Mouse (Mus musculus): ENCODE results near the gene Rbm4b.
"Not testable (repeated sequence)": the region's sequence is repeated elsewhere in the genome, so short reads cannot be mapped to it uniquely, and the experiment has no call there.

Rbm4b gene

GRCm38 (mm10) chr19:4745057-4745456 lies 11.2 kb upstream of the Rbm4b start:
- DNase-seq (ENCODE audit: low spot score) = no peak

GRCm38 (mm10) chr19:4745681-4746080 lies 10.6 kb upstream of the Rbm4b start:
- DNase-seq (ENCODE audit: low spot score) = no peak

- no peak for DNase-seq (ENCODE audit: low spot score)
These were observed 9.7 kb upstream of the Rbm4b start for GRCm38 (mm10) chr19:4746611-4747010.

- DNase-seq (ENCODE audit: low spot score) = no peak
These were observed 8.5 kb upstream of the Rbm4b start for GRCm38 (mm10) chr19:4747631-4748312.

GRCm38 (mm10) chr19:4748493-4748892 lies 7.8 kb upstream of the Rbm4b start:
- DNase-seq (ENCODE audit: low spot score) = no peak

- DNase-seq (ENCODE audit: low spot score) = no peak
These were observed 6.3 kb upstream of the Rbm4b start for GRCm38 (mm10) chr19:4749975-4750374.

GRCm38 (mm10) chr19:4755565-4756192 lies 618 bp upstream of the Rbm4b start:
- DNase-seq (ENCODE audit: low spot score) = peak; percentile 96

- no peak for DNase-seq (ENCODE audit: low spot score)
These were observed 624 bp downstream of the Rbm4b start for GRCm38 (mm10) chr19:4756921-4757320.

GRCm38 (mm10) chr19:4760544-4760943 lies 4.2 kb downstream of the Rbm4b start:
- DNase-seq (ENCODE audit: low spot score) = not testable (repeated sequence)

- no peak for DNase-seq (ENCODE audit: low spot score)
These were observed 6.6 kb downstream of the Rbm4b start for GRCm38 (mm10) chr19:4762876-4763275.

- DNase-seq (ENCODE audit: low spot score) = no peak
These were observed 11.3 kb downstream of the Rbm4b start for GRCm38 (mm10) chr19:4767507-4768148.

GRCm38 (mm10) chr19:4772785-4773184 lies 16.5 kb downstream of the Rbm4b start:
- DNase-seq (ENCODE audit: low spot score) = no peak

GRCm38 (mm10) chr19:4782891-4783290 lies 26.6 kb downstream of the Rbm4b start:
- no peak for DNase-seq (ENCODE audit: low spot score)

GRCm38 (mm10) chr19:4785206-4785605 lies 28.9 kb downstream of the Rbm4b start:
- DNase-seq (ENCODE audit: low spot score) = no peak

- no peak for DNase-seq (ENCODE audit: low spot score)
These were observed 30.0 kb downstream of the Rbm4b start for GRCm38 (mm10) chr19:4786313-4786712.

GRCm38 (mm10) chr19:4793281-4793830 lies 37.1 kb downstream of the Rbm4b start:
- DNase-seq (ENCODE audit: low spot score) = no peak

GRCm38 (mm10) chr19:4793831-4794422 lies 37.6 kb downstream of the Rbm4b start, which contains the start of gene Rbm4:
Gene Rbm4, minus strand, starts transcription at chr19:4793901.
- peak; percentile 98 for DNase-seq (ENCODE audit: low spot score)

GRCm38 (mm10) chr19:4795929-4796328 lies 39.6 kb downstream of the Rbm4b start:
- DNase-seq (ENCODE audit: low spot score) = no peak

- DNase-seq (ENCODE audit: low spot score) = no peak
These were observed 41.5 kb downstream of the Rbm4b start for GRCm38 (mm10) chr19:4797846-4798245.

- DNase-seq (ENCODE audit: low spot score) = no peak
These were observed 42.8 kb downstream of the Rbm4b start for GRCm38 (mm10) chr19:4799083-4799482.

- no peak for DNase-seq (ENCODE audit: low spot score)
These were observed 46.4 kb downstream of the Rbm4b start for GRCm38 (mm10) chr19:4802691-4803091.

- DNase-seq (ENCODE audit: low spot score) = no peak
These were observed 47.0 kb downstream of the Rbm4b start for GRCm38 (mm10) chr19:4803283-4803682.

- DNase-seq (ENCODE audit: low spot score) = no peak
These were observed 54.0 kb downstream of the Rbm4b start for GRCm38 (mm10) chr19:4810309-4810708.

All from embryo, embryonic 10 days (tissue).